Mouse (Mus musculus) hindbrain, embryonic 14.5 days (tissue): ENCODE data around the gene Srpk3. TPM values are rescaled to one million over a fixed set of nuclear protein-coding genes. Genes with fewer than 3 reads are reported as not detected.

Experiments used
- ATAC-seq: fragments of 200-750 bp; cut with Nextera tagmentation; 2 replicates; pipeline ENCODE4 v1.8.0; 2017; ENCODE audit warnings: moderate number of reproducible peaks, mild to moderate bottlenecking, moderate TSS enrichment, moderate library complexity; ENCODE audit not compliant: low FRiP score
- DNase-seq: peaks from one replicate; pipeline ENCODE4 v3.0.0-alpha.2; 2015; ENCODE audit warnings: low spot score
- H3K27ac ChIP-seq: fragments of 300-500 bp; sonication (generic); 2 replicates; pipeline ENCODE4 v1.5.1; 2014; ENCODE audit warnings: mild to moderate bottlenecking, moderate library complexity
- H3K27me3 ChIP-seq: fragments of 300-500 bp; sonication (generic); 2 replicates; pipeline ENCODE4 v1.6.1; 2014; ENCODE audit warnings: mild to moderate bottlenecking, low read length, mixed read lengths; ENCODE audit not compliant: control insufficient read depth, insufficient read depth
- H3K36me3 ChIP-seq: fragments of 300-500 bp; sonication (generic); replicated peaks from 2 replicates; pipeline ENCODE4 v1.6.1; 2014; ENCODE audit not compliant: control insufficient read depth, insufficient read depth
- H3K4me1 ChIP-seq: fragments of 300-500 bp; sonication (generic); replicated peaks from 2 replicates; pipeline ENCODE4 v1.6.1; 2014; ENCODE audit warnings: antibody characterized with exemption, low read length, mixed read lengths; ENCODE audit not compliant: control insufficient read depth, insufficient read depth
- H3K4me2 ChIP-seq: fragments of 300-500 bp; sonication (generic); replicated peaks from 2 replicates; pipeline ENCODE4 v1.6.1; 2014; ENCODE audit warnings: mild to moderate bottlenecking, moderate library complexity
- H3K4me3 ChIP-seq: fragments of 300-500 bp; sonication (generic); replicated peaks from 2 replicates; pipeline ENCODE4 v1.5.1; 2014; ENCODE audit warnings: mild to moderate bottlenecking, low read length
- H3K9ac ChIP-seq: fragments of 300-500 bp; sonication (generic); 2 replicates; pipeline ENCODE4 v1.6.1; 2014
- H3K9me3 ChIP-seq: fragments of 300-500 bp; sonication (generic); 2 replicates; pipeline ENCODE4 v1.6.1; 2016; ENCODE audit warnings: low read length; ENCODE audit not compliant: control insufficient read depth
- WGBS: fragments of 180-500 bp; shearing (Covaris S2); extraction: QIAGEN DNeasy Blood & Tissue Kit; methylation state at CpG from one replicate; pipeline ENCODE4 v1.1.7; 2014; 5-methylcytosine and 5-hydroxymethylcytosine counted together
- polyA plus RNA-seq: library from polyadenylated mRNA; unstranded; fragments of >200 nt; fragmentation: Nextera tagmentation; extraction: Ambion mirVana; gene quantifications from 2 replicates; pipeline ENCODE4 v1.2.1, GENCODE M21; 2014

The Srpk3 gene
- polyA plus RNA-seq, 1 experiment from 2014 or later = 1.8 TPM

DNA sequence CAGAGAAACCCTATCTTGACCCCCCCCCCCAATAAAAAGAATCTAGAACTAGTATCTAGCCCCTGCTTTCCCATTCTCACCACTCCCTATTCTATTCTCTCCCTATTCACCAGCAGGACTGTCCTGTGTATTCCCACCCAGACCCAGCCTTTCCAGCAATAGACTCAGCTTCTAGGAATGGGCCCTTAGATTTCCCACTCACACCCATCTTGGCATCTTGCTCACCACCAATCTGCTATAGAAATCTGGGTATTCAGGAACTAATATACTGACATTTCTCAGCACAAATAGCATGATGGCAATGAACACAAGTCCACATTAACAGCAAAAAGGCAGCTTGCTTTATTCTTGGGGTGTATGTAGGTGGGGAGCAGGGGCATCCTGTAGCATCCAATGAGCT is 18.8 kb downstream of the Srpk3 start:
- H3K4me3 ChIP-seq = no peak overlapping the region

DNA sequence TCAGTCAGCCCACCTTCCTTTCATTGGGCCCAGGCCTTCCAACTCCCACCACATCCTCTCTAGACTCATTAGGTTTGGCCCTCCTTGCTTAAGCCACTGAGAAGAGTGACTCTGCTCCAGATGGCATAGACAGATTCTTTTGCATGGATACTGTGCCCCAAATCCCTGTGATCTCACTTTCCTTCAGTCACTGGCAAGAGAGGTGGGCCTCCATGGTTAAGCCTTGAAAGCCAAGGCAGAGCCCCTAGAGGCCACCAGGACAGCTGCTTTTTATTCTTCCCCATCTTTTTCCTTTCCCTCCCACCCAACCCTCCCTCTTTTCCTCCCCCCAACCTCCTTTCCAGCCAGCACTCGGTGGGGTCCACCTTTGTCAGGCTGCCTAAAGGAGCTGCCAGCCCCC is 19.3 kb downstream of the Srpk3 start:
- no peak for DNase-seq
- H3K4me1 ChIP-seq = peaks cover 2% of the 10 kb centered on the region; the same call in 1 of the 2 replicates
- ATAC-seq = no peak
- no peaks in the 10 kb centered on the region for H3K9me3 ChIP-seq
- WGBS = 44% methylated on average over 1 of the region's 1 CpGs
- no peak overlapping the region for H3K9ac ChIP-seq
- H3K27me3 ChIP-seq = no peaks in the 10 kb centered on the region
- H3K4me3 ChIP-seq = no peak overlapping the region
- H3K27ac ChIP-seq = no peak overlapping the region
- H3K4me2 ChIP-seq = no peak overlapping the region
- peaks cover 23% of the 10 kb centered on the region for H3K36me3 ChIP-seq

More for the DNA sequence above, 18.8 kb downstream of the Srpk3 start:
- ATAC-seq (no peak), DNase-seq (no peak)
- no peaks in the 10 kb centered on the region for H3K27me3 ChIP-seq
- H3K9me3 ChIP-seq = no peaks in the 10 kb centered on the region
- no peak overlapping the region for H3K27ac ChIP-seq
- no peak overlapping the region for H3K4me2 ChIP-seq
- peaks cover 23% of the 10 kb centered on the region for H3K36me3 ChIP-seq
- peaks cover 7% of the 10 kb centered on the region for H3K4me1 ChIP-seq
- no peak overlapping the region for H3K9ac ChIP-seq

DNA sequence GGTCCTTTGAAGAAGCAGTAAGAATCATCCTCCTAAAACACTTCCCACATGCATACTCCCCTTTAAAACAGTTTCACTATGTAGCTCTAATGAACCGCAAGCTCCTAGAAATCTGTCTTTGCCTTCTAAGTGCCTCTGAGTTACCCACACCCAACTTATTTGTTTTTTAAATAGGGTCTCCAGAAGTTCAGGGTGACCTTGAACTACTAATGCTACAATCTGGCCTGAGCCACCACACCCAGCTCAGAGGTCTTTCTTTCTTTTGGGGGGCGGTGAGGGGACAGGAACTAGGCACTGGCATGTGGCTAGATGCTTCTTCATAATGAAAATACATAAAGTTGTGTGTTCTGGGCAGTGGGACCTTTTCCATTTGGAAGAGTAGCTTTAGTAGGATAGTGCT is 23.3 kb downstream of the Srpk3 start:
- no peak overlapping the region for H3K27ac ChIP-seq
- H3K4me1 ChIP-seq = no peaks in the 10 kb centered on the region
- 80% methylated on average over 2 of the region's 2 CpGs for whole genome bisulfite sequencing
- H3K4me2 ChIP-seq = no peak overlapping the region
- ATAC-seq (no peak), DNase-seq (no peak)
- no peaks in the 10 kb centered on the region for H3K27me3 ChIP-seq
- no peak overlapping the region for H3K4me3 ChIP-seq
- peaks cover 12% of the 10 kb centered on the region for H3K36me3 ChIP-seq
- H3K9me3 ChIP-seq = no peaks in the 10 kb centered on the region
- H3K9ac ChIP-seq = no peak overlapping the region

DNA sequence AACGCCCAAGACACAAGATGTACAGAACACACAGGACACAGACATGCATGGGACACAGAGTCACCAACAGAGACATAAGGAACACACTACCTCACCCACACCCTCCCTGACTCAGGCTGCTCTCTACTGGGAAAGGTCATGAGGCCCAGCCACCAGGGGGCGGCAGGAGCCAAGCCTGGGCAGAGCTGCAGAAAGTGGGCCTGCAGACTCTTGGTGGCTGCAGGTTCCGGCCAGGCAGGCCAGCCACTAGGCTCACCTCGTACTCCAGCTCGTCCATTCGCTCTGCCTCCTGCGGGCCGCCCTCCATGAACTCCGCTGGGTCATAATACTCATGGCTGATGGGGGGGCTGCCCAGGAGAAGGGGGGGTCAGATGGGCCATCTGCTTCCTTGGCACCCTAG is 24.3 kb downstream of the Srpk3 start:
- H3K27me3 ChIP-seq = no peaks in the 10 kb centered on the region
- peaks cover 12% of the 10 kb centered on the region for H3K36me3 ChIP-seq
- ATAC-seq (peak; percentile 69), DNase-seq (no peak)
- H3K9ac ChIP-seq = no peak overlapping the region
- no peak overlapping the region for H3K4me3 ChIP-seq
- WGBS = 28% methylated on average over 9 of the region's 9 CpGs
- H3K27ac ChIP-seq = no peak overlapping the region
- H3K9me3 ChIP-seq = no peaks in the 10 kb centered on the region
- H3K4me2 ChIP-seq = no peak overlapping the region
- H3K4me1 ChIP-seq = no peaks in the 10 kb centered on the region

GRCm38 (mm10) chrX:73805814-73806213 is 31.6 kb downstream of the Srpk3 start:
- Histone ChIP-seq H3K9me3 (no peaks in the 10 kb centered on the region), H3K36me3 (no peaks in the 10 kb centered on the region), H3K4me3 (no peak overlapping the region), H3K27me3 (no peaks in the 10 kb centered on the region), H3K4me1 (no peaks in the 10 kb centered on the region), H3K4me2 (no peak overlapping the region), H3K9ac (no peak overlapping the region), H3K27ac (0 out of 2 replicates have a peak overlapping the region, but pooled peaks have one; percentile 7)
- ATAC-seq = no peak
- DNase-seq = no peak
- WGBS = 53% methylated on average over 1 of the region's 1 CpGs

- Histone ChIP-seq H3K9me3 (no peaks in the 10 kb centered on the region), H3K4me2 (peak overlapping the region; percentile 56), H3K36me3 (no peaks in the 10 kb centered on the region), H3K9ac (peak overlapping the region; percentile 66), H3K4me1 (no peaks in the 10 kb centered on the region), H3K27me3 (no peaks in the 10 kb centered on the region), H3K4me3 (peak overlapping the region; percentile 25), H3K27ac (peak overlapping the region; percentile 86)
- 24% methylated on average over 14 of the region's 14 CpGs for WGBS
- peak; percentile 51 for DNase-seq
- peak; percentile 82 for ATAC-seq
Measured at GRCm38 (mm10) chrX:73815072-73815471, 40.9 kb downstream of the Srpk3 start.

GRCm38 (mm10) chrX:73816596-73817314 is 42.5 kb downstream of the Srpk3 start:
- Histone ChIP-seq H3K9ac (no peak overlapping the region), H3K4me2 (no peak overlapping the region), H3K27ac (no peak overlapping the region), H3K4me3 (no peak overlapping the region), H3K4me1 (no peaks in the 10 kb centered on the region), H3K9me3 (no peaks in the 10 kb centered on the region), H3K27me3 (no peaks in the 10 kb centered on the region), H3K36me3 (no peaks in the 10 kb centered on the region)
- ATAC-seq = no peak
- WGBS = 54% methylated on average over 3 of the region's 3 CpGs
- DNase-seq = no peak

DNA sequence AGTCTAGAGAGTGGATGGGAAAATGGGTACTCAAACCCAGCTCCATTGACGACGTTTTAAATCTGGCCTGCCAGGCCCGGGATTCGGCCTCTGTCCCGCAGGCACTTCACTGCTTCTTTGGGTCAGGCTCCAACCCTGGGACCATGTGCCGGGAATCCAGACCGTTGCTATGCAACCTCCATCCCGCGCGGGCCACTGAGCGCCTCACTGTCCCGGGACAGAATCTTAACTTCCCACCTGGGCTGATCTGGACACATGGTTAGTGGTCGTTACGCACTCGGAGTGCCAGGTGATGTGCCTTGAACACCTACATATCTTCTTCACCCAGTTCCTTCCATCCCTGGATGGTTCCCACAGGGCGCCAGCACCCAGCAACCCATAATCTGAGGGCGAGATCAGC is 49.5 kb downstream of the Srpk3 start:
- Histone ChIP-seq H3K36me3 (no peaks in the 10 kb centered on the region), H3K4me1 (peaks cover 13% of the 10 kb centered on the region), H3K27me3 (no peaks in the 10 kb centered on the region), H3K9ac (peak overlapping the region; percentile 75), H3K27ac (no peak overlapping the region; the same call in 1 of the 2 replicates), H3K9me3 (no peaks in the 10 kb centered on the region), H3K4me3 (peak overlapping the region; percentile 62), H3K4me2 (peak overlapping the region; percentile 63)
- ATAC-seq (peak; percentile 38), DNase-seq (no peak)
- 16% methylated on average over 17 of the region's 17 CpGs for WGBS

DNA sequence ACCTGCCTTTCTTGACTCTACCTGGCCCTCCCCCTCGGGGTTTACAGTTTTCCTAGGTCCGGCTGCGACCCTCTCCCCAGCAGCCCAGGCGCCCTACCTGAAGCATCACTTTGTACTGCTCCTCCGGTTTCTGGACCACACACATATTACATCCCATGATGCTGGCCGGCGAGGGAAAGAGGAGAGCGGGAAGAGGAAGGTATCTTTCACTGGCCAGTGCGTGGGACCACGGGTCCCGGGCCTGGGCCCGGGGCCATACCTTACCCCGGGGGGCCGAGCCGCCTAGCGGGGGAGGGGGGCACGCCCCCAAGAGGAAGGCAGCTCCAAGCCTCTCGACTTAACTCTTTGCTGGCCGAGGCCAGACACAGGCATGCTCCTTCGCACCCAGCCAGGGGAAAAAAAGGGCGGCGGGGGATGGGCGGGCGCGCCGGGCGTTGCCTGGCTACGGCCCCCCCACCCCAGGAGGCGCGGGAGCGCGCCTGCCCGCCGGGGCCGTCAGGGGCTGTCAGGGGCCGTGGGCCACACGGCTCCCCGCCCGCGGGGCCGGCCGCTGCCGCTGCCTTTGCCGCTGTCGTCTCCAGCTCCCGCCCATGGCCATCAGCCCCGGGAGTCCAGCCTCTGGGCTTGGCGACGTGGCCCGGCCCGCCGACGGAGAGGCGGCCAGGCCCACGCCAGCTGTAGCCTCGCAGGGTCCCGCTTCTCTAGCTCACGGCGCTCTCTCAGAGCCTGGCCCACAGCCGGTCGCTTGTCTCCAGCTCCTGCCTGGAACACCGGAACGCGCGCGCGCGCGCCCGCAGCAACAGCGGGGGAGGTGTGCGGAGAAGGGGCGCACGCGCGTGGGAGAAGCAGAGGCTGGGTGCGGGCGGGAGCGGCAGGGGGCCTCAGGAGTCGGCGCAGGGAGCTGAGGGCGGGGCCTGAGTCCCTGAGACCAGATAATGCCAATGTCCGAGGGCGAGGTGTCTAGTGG is 50.3 kb downstream of the Srpk3 start, which contains the start of gene Pdzd4:
Gene Pdzd4 (minus strand): TSS at position 785 of the 967 bp plus-strand sequence.
- Histone ChIP-seq H3K27ac (peak within 1 kb of the TSS; percentile 90), H3K4me1 (peaks cover 13% of the 10 kb centered on the region), H3K4me2 (peak within 1 kb of the TSS; percentile 63), H3K9ac (peak within 1 kb of the TSS; percentile 75), H3K4me3 (peak within 1 kb of the TSS; percentile 62), H3K36me3 (no peaks in the 10 kb centered on the region), H3K27me3 (no peaks in the 10 kb centered on the region), H3K9me3 (no peaks in the 10 kb centered on the region)
- ATAC-seq = peak; percentile 92
- DNase-seq = peak; percentile 75
- 17% methylated on average over 61 of the region's 84 CpGs for WGBS
